Mouse (Mus musculus): ENCODE measurements around the gene Megf6.

The Megf6 gene

DNA sequence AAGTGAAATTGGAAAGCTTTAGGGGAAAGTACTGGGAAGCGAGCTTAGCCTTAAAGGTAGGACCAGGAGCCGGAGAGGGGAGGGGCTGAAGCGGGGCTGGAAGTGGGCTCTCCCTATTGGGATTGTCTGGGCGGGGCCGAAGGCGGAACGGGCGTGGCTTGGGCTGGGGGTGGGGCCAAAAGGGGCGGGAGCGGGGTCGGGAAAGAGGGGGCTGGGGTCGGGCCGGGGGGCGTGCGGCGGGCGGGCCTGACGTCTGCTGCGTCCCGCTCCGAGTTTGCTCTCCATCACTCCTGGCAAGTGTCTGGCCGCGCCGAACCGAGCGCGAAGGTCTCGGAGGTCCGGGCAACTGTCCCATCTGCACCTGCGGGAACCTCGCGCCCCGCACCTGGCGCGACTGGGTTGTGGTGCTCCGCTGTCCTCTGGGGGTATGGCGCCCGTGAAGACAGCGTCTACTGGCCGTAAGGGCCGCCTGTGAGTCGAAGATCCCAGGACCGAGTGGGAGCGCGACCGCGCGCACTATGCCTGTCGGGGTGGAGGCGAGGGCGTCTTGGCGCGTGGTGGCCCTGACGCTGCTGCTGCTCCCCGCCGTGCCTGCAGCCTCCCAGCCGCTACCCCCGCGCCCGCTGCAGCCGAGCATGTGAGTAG, at the start of gene Megf6:
Gene Megf6, plus strand, starts transcription at position 225 of the 645 bp plus-strand sequence.
- DNase-seq (ENCODE audit: low read depth, low spot score) = peak; percentile 82

DNA sequence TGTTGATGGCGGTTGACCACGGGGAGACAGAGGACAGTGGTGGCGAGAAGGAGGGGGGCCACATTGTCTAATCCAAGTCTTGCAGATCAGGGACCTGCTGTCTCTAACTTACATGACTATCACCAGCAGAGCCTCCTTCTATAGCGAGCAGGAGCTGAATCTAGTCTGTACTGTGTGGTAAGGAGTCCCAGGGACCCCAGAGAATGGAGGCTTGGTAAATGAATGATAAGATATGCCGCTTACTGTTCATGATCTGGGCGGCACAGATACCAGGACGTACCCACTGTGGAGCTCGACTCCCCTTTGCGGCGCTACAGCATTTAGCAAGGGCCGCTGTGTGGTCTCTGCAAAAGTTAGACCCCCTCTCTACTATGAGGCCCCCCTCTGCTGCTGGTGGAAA, 48.7 kb upstream of the Megf6 start:
- no peak for DNase-seq (ENCODE audit: low read depth, low spot score)

DNA sequence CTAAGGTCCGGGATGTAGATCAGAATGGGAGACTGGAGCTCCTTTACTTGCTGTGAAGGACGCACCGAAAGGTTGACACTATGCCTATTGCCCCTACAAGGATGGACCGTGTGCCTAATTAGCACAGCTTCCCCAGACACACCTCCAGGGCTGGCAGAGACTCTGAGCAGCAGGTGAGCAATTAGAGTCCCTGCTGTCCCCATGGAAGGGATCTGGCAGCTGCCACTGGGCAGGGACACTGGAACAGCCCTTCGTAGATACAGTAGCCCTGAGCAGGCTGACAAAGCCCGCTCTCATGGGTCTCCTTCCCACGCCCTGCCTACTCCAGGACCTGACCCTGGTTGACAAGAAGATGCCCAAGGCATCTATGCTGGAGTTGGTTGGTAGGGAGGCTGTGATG, 48.2 kb upstream of the Megf6 start:
- no peak for DNase-seq (ENCODE audit: low read depth, low spot score)

DNA sequence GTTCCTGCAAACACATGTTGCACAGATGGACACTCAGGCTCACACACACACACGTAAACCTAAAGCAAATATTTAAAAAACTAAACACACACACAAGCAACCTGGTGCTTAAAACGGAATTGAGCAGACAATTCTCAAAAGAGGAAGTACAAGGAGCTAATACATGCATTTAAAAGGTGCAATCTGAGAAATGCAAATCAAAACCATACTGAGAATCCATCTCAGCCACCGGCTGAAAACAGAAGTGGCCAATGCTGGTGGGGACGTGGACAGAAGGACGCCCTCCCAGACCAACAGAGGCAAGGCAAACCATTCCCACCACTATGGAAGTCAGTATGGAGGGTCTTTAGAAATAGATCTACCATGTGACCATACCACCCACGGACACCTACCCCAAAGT, 47.0 kb upstream of the Megf6 start:
- DNase-seq (ENCODE audit: low read depth, low spot score) = no peak

DNA sequence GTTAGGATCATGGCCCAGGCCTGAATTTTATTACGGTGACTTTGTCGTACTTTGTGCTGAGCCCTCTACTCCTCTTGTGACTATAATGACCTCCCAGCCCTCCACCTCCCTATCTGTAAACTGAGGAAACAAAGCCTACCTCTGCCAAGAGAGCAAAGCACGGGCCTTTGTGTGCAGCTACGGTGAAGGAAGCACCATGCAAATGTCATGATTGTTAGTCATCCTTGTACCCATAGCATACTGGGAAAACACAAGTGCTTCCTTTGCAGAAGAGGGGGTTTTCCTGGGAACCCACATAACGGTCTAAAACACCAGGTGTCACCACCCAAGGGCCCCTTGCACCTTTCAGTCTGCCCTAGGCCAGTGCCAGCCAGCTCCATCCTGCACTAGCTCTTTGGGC, 45.3 kb upstream of the Megf6 start:
- DNase-seq (ENCODE audit: low read depth, low spot score) = no peak

DNA sequence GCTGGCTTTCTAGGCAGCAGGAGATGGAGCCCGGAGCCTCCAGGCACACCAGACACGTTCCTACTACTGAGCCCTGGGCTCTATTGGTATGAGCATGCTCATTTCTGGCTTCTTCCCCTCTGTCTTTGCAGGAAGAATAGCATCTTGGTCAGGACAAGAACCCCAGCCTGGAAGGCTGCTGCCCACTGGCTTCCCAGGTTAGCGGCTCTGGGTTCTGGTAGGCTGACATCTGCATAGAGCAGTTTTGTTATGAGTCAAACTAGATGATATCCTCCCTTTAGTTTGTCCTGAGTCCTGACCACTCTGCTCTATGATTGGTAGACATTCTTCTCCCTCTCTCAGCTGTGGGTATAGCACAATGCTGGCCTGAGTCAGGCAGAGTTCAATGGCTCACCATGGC, 43.3 kb upstream of the Megf6 start:
- no peak for DNase-seq (ENCODE audit: low read depth, low spot score)

DNA sequence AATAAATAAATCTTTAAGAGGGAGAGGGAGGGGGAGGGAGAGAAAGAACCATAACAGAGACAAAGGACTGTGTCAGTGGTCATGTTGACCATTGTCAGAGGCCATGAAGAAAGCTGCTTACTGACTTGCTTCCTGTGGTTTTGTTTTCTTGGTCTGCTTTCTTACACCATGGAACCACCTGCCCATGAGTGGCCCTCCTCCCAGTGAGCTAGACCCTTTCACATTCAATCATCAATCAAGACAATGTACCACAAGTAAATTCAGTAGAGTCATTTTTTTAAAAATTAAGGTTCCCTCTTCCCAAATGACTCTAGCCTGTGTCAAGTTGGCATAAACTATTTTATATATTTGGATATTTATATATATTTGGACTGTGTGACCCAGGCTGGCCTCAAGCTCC, 40.6 kb upstream of the Megf6 start:
- no peak for DNase-seq (ENCODE audit: low read depth, low spot score)

DNA sequence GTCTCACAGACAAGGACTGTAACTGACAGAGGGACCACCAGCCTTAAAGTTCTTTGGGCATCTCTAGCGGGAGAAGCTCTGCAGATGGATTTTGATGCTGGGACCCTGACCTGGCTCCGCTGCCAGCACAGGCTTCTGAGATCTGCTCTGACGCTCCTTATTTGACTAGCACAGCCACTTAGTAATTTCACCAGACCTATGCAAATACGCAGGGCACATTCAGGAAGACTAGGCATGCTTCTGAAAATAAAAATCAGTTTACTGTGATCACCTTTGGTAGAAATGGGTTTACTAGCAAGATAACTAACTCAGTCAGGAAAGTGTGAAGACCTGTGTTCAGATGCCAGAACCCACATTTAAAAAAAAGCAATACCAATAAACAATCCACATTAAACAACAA, 38.6 kb upstream of the Megf6 start:
- DNase-seq (ENCODE audit: low read depth, low spot score) = no peak

DNA sequence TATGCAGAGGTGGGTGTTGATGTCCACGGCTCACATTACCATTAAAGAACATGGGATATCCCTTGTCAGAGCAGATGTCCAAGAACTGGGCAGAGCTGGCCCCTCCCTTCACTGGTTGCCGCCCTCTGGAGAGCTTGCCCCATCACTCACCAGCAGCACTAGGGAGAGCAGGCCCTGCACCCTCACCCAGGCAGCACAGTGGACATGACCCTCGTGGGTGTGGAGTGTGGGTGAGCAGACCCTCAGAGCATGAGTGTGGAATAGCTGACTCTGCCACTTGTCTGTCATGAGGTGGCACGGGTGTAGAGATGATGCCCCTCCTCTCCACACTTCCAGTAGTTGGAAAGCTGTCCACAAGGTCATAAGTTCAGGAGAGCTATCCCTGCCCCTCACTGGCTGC, 35.7 kb upstream of the Megf6 start:
- no peak for DNase-seq (ENCODE audit: low read depth, low spot score)

DNA sequence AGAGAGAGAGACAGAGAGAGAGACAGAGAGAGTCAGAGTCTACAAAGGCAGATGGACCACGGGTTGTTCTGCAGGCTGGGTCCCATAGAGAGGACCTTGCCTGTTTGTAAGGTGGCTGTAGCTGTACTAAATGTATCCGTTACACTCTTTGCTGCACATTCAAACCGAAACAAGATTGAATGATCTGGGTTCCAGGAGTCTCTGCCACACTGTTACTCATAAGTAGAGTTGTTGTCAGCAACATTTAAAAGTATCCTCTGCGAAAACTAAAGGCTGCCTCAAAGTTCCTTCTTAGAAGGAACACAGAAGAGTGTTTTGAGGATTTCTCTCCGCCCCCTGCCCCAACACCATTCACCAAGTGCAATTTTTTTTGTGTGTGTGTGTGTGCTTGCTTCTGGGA, 33.4 kb upstream of the Megf6 start:
- DNase-seq (ENCODE audit: low read depth, low spot score) = no peak

DNA sequence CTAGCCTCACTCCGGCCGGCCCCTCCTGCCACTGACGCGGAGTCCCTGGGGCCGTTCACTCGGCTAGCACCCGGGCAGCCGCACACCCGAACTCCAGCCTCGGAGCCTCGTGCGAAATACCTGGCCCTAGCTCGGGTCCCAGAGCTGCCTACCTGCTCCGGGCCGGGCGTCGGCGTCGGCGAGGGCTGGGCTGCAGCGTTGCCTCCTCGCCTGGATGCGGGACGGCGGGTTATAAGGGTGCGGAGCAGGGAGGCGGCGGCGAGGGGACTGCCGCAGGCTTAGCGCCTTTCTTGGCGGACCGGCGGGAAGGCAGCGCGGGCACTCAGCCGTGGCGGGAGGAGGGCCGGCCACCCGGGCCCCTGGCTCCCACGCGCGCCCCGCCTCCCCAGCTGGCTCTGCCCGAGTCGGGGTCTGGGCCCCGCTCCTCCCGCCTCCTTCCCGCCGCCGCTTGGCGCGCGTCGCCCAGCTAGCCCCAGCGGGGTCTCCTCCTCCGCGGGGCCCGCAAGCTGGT, 30.8 kb upstream of the Megf6 start:
- no peak for DNase-seq (ENCODE audit: low read depth, low spot score)

DNA sequence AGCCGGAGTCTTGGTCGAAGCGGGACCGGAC, 30.5 kb upstream of the Megf6 start, which contains the start of gene Trp73:
Gene Trp73, minus strand, starts transcription at position 27 of the 31 bp plus-strand sequence.
- DNase-seq (ENCODE audit: low read depth, low spot score) = no peak

DNA sequence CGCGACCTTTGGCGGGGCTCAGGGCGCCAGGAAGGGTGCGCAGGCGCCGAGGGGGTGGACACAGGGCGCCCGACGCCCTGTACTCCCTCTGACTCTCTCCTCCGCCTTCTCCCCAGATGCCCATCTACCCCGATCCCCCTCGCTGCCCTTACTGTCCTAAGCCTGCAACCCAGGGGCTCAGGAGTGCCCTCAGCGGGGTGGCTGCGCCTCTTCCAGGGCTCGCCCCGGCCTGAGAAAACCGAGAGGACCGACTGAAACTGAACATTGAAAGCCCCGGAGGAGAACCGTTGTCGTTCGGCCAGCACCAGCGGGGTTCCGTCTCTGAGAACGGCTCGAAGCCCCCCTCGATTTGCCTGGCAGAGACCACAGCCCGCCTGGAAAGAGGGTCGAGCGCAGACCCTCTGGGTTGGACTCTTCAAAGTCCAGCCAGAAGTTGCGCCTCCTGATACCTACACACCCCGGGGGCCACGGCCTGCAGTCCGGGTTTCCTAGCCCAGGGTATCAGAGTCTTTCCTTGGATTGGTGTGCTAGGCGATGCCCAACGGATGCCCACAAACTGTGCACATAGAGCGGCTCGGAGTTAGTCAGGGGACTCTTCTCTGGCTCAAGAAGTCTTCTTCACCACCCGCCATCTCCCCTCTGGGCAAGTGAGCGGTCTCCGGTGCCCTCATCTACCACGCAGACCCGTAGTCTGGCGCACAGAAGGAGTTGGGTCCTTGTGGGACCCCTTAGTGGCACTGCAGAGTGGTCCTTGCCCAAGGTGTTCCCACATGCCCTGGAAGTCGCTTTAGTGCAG, 30.1 kb upstream of the Megf6 start:
- DNase-seq (ENCODE audit: low read depth, low spot score) = no peak

DNA sequence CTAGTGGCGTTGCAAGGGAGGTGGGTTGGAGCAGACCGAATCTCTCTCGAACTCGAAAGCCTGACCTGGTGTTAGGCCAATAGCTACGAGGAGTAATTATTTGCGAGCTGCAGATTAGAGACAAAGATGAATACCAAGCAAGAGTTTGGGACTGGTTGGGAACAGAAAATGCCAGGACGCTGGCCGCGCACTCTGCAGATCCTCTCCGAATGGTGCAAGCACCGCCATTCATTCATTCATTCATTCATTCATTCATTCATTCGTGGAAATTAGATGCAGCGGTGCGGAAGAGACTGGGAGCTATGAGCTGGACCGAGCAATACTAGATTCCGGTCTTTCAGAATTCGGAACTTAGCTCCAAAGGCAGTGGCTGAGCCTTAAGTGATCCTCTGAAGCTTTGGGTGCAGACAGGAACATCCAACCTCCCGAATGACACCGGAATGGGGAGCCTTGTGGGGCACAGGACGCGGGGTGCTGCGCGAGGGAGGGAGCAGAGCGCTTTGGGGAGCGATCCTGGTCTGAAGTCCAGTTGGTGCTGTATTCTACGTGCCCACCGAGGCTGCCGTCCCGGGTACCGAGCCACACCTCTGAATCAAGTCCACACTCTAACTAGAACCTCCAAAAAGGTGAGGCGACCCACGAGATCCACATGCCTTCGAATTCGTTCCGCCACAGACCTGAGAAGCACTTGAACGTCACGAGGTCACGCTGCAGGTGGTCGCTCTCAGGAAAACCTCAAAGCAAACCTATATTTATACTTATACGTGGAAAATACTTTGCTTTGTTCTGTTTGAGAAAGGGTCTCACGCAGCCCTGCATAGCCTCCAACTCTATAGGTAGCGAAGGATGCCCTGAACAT, 29.3 kb upstream of the Megf6 start:
- DNase-seq (ENCODE audit: low read depth, low spot score) = no peak

DNA sequence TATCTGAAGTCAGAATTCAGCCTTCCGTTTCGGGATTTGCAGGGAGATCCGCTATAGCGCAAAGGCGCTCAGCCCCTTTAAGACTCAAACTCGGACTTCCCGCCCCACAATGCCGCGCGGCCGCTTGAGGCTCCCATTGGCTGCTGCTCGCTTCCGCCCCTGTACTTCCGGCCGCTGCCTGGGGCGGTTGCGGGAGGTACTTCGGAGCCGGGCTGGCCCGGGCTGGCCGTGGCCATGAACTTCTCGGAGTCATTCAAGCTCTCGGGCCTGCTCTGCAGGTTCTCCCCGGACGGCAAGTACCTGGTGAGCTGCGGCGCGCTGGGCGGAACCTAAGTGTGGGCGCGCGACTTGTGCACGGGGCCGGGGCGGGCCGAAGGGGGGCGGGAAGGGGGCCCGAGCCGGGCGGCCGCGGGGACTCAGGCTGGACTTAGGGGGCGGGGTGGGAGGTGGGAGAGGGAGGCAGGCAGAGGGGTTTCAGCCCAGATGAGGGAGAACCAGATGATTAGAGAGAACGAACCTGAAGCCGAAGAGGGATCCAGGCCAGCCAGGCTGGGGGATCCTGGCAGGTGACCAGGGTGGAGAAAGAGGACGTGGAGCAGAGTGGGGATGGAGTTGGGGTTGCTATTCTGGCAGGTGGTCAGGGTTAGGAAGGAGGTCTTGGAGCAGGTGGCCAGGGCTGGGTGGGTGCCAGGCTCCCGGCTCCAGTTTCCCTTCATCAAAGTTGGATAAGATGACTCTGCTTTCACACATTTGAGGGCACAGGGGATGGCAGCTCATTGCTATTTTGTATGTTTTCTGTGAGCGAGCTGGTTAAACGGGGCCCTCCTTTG, 28.1 kb upstream of the Megf6 start, which contains the start of gene Wrap73:
Gene Wrap73, plus strand, starts transcription at position 162 of the 830 bp plus-strand sequence.
- DNase-seq (ENCODE audit: low read depth, low spot score) = peak; percentile 93

DNA sequence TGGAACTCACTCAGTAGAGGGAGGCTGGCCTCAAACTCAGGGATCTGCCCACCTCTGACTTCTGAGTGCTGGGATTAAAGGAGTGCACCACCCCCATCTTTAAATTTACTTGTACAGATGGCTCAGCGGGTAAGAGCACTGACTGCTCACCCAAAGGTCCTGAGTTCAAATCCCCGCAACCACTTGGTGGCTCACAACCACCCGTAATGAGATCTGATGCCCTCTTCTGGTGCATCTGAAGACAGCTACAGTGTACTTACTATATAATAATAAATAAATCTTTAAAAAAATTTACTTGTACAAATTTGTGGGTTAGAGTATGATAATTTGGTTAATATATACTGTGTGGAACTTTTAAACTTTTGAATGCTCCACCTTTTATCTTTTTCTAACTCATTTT, 25.8 kb upstream of the Megf6 start:
- no peak for DNase-seq (ENCODE audit: low read depth, low spot score)

DNA sequence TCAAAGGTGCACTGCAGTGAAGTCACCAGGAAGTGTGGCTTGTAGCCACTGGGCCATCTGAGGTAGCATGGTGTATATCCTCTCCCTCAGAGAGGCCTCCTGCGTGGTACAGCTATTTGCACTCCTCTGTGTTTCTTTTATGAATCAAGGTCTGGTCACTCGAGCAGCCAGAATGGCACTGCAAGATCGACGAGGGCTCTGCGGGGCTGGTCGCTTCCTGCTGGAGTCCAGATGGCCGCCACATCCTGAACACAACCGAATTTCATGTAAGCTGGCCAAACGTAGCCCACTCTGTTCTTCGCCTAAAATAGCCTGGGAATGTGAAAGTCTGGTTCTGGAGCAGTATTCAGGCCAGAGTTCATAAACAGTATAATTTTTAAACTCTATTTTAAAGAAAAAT, 24.2 kb upstream of the Megf6 start:
- DNase-seq (ENCODE audit: low read depth, low spot score) = no peak

DNA sequence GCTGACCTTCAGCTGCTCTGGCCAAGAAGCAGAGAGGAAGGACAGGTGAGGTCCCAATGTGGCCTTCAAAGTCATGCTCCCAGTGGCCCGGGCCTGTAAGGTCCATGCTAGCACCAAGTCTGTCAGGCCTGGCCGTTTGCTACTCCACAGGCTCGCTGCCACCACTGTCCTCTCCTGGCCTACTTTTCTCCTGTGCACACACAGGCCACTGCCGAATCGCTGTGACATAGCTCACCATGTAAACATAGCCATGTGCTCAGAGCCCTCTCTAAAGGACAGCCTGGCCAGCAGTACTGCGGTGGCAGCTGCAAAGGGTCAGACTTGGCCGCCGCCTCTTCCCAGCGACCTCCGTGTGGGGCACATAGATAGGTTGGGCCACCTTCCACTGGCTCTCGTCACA, 16.4 kb upstream of the Megf6 start:
- DNase-seq (ENCODE audit: low read depth, low spot score) = no peak

DNA sequence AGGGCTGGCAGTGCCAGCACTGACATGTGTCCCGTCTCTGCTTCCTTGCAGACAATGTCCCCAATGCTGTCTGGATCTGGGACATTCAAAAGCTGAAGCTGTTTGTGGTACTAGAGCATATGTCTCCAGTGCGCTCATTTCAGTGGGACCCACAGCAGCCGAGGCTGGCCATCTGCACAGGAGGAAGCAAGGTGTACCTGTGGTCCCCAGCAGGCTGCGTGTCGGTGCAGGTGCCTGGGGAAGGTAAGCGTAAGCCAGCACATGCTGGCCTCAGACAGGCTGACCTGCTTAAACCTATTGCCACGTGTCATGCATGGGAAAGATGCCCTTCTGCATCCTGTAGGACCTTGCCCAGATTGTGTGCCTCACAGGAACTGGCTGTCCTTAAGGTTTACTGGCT, 14.5 kb upstream of the Megf6 start:
- no peak for DNase-seq (ENCODE audit: low read depth, low spot score)

DNA sequence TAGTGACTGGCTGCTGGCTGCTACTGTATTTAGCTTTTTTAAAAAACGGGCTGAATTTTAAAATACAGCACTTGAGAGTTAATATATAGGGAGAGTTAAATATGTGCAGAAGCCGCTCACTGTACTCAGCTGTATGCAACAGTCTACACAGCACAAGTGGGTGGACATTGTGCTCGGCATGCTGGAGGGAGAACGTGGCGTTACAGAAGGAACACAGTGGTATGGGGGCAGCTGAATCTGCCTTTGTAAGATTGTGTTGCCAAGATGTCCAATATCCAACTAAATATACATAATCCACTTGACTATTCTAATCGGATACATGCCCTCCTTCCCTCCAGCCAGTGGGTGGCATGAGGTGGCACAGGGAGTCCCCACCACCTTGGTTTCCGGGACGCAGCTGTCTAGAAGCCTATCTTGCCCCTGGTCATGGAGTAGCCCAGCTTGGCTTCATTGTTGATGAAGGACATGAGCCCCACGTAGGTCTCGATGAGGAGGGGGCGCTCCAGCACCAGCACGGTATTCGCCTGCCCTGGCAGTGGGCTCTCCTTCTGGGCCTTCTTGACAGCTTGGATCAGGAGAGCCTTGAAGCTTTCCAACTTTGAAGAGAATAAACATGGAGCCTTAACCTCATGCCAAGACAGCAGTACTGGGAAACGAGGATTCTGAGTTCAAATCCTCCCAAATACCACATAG, 12.4 kb upstream of the Megf6 start:
- no peak for DNase-seq (ENCODE audit: low read depth, low spot score)

DNA sequence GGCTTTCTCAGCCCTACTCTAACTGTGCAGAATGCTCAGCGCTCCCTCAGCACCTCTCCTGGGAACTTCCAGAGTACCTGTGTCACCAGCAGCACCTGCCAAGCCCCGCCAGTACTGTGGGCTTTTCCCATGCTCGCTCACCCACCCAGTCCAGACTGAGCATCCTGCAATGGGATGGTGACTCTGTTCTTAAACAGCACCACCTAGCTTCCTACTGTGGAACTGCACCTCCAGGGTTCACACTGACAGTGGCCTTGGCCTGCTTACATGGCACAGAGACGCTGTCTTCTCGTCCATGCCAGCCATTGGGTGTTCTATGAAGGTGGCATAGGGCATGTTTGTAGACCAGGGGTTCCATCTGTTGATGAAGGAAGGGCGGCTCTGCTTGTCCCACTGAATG, 11.5 kb upstream of the Megf6 start:
- peak; percentile 88 for DNase-seq (ENCODE audit: low read depth, low spot score)
